Mouse (Mus musculus) cortical plate, adult 2 months (tissue): ENCODE data around the gene Top3a.

Experiments
- CTCF ChIP-seq: fragments of 200-500 bp; IDR thresholded peaks from 2 replicates; pipeline ENCODE4 v1.5.1; 2011; ENCODE audit warnings: mild to moderate bottlenecking, control low read depth, low read length; ENCODE audit not compliant: insufficient read depth; ENCODE audit errors: extremely low read depth
- POLR2A ChIP-seq: fragments of 200-500 bp; IDR thresholded peaks from 2 replicates; pipeline ENCODE4 v1.6.1; 2011; ENCODE audit warnings: mild to moderate bottlenecking, low read length, control low read depth; ENCODE audit not compliant: insufficient read depth; ENCODE audit errors: extremely low read depth

- TF ChIP-seq CTCF, result no peak
- TF ChIP-seq POLR2A, result no peak
Observed at GRCm38 (mm10) chr11:60755570-60755969, 21.6 kb downstream of the Top3a start.
